Mouse (Mus musculus) megakaryocyte-erythroid progenitor cell, adult 5-6 weeks (primary cell): Measurements from ENCODE around the gene Tac4. TPM values are rescaled to one million over a fixed set of nuclear protein-coding genes. Genes with fewer than 3 reads are reported as not detected.

Experiments
- ATAC-seq: replicated peaks from 2 replicates; pipeline ENCODE4 v1.8.0; 2016; ENCODE audit warnings: mild to moderate bottlenecking, inconsistent platforms; ENCODE audit not compliant: severe bottlenecking, poor library complexity, low FRiP score, low TSS enrichment
- total RNA-seq, 2 experiments: library from RNA; stranded (forward) in 1 of 2; stranded (reverse) in 1 of 2; fragments of 200-1000, 215-1000 nt in 1 of 2; fragments of >200 nt in 1 of 2; fragmentation: Nextera tagmentation in 1 of 2; gene quantifications; 2 replicates each; pipeline ENCODE4 v1.2.3; 2014 to 2017

Gene Tac4
- total RNA-seq (2014; fragmentation: Nextera tagmentation) (not detected in 2 replicates), total RNA-seq (2017) (not detected in 2 replicates)

- no peak for ATAC-seq
Observed at GRCm38 (mm10) chr11:95261178-95261751, at the start of gene Tac4. Gene Tac4 (plus strand): TSS chr11:95261529.

DNA sequence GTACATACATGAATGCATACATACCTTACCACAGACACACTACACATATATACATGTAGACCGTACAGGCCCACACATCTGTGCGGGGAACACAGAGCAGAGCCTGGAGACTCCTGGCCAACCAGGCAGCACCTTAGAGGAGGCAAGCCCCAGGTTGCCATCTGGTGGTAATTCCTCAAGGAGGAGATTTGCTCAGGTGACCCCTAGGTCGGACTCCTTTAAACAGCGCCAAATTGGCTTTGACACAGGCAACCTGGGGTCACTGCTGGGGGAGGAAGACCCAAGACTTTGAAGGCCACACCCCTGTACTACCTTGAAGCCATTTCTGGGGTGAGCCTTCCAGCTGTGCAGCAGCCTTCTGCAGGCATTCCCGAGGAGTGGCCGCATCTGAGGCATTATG, 47.7 kb upstream of the Tac4 start:
- ATAC-seq = no peak

GRCm38 (mm10) chr11:95214305-95214704, 47.0 kb upstream of the Tac4 start:
- ATAC-seq = no peak

DNA sequence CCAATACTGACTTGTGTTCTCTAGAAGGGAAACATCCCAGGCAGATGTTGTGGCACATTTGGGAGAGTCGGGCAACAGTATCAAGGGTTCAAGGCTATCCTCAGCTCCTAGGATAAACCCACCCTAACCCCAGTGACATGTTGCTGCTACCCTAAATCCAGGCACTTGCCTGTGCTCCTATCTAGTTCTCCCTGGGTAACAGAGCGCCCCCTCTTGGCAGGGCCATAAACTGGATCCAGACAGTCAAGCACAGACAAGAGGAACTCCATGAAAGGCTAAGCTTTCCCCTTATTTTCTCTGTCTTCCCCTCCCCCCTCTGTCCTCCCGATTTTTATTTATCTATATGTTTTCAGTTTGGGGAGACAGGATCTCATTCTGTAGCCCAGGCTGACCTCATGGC, 45.1 kb upstream of the Tac4 start:
- ATAC-seq = no peak

GRCm38 (mm10) chr11:95219111-95219510, 42.2 kb upstream of the Tac4 start:
- no peak for ATAC-seq

GRCm38 (mm10) chr11:95223473-95223872, 37.9 kb upstream of the Tac4 start:
- no peak for ATAC-seq

DNA sequence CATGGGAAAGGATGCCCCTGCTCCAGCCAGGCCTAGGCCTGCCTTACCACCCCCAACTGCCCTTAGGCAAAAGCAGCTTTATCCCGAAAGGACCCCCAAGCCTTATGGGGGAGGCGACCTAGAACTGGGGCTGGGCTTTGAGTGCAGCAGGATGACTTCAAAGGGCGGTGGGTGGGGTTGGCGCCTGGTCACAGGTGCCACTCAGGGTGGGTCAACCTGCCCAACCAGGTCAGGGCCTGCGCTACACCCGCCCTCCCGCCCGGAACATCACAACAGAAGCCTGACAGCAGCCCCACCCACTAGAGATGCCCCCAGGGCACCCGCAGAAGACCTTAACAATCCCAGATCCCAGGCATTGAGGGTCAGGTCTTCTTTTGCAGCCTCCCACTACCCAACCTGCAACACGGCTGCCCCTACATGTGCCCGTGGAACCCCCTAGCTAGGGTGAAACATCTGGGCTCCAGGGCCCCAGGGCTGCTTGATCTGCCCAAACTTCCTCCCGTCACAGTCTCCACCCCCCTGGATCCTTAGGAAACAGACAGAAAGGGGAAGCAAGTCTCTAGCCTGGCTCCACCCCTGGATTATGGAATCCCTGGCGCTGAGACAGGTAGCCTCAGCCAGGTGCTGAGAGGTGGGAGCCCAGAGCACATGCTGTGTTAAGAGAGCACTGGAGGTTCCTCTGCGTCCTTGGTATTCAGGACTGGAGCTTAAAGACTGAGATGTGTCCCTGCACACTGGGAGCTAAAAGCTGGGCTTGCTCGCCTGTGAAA, 37.0 kb upstream of the Tac4 start:
- ATAC-seq = no peak

- no peak for ATAC-seq
Observed at GRCm38 (mm10) chr11:95225448-95225847, 35.9 kb upstream of the Tac4 start.

DNA sequence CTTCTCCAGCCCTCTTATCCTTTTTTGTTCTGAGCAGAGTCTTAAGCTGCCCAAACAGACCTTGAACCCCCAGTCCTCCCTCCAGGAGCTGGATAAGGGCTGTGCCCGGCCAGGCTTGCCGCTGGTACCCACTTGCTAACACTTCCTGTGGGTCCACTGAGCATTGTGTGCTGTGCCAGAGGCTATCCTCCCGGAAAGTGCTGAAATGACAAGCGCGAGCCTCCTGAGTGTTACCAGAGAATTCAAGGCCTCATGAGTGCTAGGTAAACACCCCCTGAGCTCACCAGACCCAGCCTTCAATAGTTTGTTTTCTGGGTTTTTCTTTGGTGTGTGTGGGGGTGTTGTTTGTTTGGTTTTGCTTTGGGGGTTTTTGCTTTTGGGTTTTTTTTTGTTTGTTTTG, 33.9 kb upstream of the Tac4 start:
- no peak for ATAC-seq

DNA sequence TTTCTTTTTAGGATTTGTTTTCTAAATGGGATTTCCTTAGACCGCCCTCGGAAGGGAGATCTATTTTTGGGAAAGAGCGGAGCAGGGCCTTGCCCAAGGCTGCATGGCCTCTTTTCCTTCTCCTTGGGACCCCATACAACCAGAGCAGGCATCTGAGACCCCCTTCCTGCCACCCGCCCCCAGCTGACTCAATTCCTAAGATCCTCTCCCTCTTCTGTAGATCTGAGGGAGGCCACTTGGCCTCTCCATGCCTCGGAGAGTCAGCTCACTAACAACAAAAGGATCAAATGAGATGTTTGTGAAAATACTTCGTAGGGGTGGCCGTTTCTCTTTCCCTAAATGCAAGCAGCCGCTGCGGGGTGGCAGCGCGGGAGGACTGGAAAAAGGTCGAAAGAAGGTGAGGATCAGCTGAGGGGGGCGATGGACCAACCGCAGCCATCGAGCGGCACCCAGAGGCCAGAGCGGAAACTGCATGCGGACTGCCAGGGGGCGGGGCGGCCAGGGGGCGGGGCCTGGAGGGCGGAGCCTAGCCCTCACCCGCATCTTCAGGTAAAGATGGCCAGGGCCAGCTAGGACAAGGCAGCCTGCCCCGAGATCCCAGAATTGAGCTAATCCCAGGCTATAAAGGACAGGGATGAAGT, 29.5 kb upstream of the Tac4 start:
- peak; percentile 66 for ATAC-seq

GRCm38 (mm10) chr11:95232329-95232696, 29.0 kb upstream of the Tac4 start:
- no peak for ATAC-seq

DNA sequence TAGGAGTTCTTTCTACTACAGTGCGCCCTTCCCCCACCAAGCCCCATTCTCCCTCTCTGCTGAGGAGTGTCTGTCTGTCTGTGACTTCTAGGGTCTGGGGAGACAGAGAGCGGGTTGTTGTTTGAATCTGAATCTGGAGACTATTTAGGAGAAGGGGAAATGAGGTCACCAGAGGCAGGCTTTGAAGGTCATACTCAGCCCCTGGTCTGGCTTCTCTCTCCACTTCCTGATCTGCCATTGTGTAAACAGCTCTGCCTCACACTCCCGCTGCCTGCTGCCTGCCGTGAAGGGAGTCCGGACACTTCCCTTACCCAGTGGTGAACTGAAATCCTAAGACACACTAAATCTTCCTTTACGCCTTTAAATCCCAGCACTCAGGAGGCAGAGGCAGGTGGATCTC, 22.9 kb upstream of the Tac4 start:
- ATAC-seq = no peak

GRCm38 (mm10) chr11:95242653-95243052, 18.7 kb upstream of the Tac4 start:
- no peak for ATAC-seq

DNA sequence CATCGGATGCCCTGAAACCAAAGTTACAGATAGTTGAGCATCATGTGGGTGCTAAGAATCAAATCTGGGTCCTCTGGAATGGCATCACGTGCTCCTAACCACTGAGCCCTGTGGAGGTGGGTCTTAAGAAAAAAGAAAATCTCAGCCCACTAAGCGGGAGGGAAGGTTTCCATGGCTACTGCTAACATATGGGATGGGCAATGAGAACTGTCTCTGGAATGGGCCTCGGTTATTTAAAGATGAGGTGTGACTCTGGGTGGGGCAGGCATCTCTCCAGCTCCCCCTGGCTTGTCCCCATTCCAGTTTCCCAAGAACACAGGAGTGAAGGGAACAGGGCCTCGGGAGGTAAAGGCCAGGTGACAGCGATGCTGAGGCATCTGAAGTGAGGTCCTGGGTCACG, 15.9 kb upstream of the Tac4 start:
- ATAC-seq = no peak

GRCm38 (mm10) chr11:95247065-95247464, 14.3 kb upstream of the Tac4 start:
- ATAC-seq = no peak

- ATAC-seq = no peak
Observed at GRCm38 (mm10) chr11:95250110-95250509, 11.2 kb upstream of the Tac4 start.

GRCm38 (mm10) chr11:95251295-95251694, 10.0 kb upstream of the Tac4 start:
- ATAC-seq = peak; percentile 54; the same call in 1 of the 2 replicates

DNA sequence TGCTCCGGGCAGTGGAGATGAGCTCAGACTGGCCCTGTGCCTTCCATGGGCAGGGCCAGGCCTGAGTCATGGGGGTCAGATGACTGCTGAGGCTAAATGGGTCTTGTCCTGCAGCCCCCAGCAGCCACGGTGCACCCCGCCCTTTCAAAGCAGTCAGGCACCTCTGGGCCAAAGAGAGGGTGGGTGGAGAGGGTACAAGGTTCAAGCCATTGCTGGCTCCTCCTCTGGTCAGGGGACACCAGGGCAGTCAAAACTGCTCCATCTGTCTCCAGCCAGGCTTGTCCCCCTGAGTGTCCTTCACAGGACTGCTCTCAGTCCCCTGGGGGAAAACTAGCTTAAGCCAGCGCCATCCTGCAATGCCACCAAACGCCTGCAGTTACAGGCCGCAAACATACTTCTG, 9.2 kb upstream of the Tac4 start:
- ATAC-seq = no peak

DNA sequence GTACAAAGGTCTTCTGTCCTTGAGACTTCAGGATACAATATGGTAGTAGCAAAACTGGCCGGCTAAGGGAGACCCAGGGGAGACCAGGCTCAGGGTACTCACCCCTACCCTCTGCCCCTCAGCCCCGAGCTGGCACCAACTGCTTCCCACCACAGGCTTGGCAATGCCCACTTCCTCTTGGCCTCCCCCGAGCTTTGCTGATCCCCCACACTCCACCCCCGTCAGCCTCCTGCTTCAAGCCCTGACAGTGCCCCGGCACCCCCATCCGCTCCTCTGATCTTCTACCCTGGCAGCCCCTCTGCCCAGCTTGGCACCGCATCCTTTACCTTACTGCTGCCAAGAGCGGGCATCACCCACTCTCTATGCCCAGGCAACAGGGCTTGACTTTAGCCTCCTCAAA, 7.2 kb upstream of the Tac4 start:
- ATAC-seq = no peak

GRCm38 (mm10) chr11:95255747-95256146, 5.6 kb upstream of the Tac4 start:
- ATAC-seq = no peak

GRCm38 (mm10) chr11:95257930-95258329, 3.4 kb upstream of the Tac4 start:
- no peak for ATAC-seq
